Mouse (Mus musculus) CH12.LX (cell line): ENCODE results near the gene Plcb3.

ENCODE experiments used
- CTCF ChIP-seq, 2 experiments: IDR thresholded peaks in 1 of 2; conservative IDR thresholded peaks in 1 of 2; 2 replicates each; pipeline ENCODE4 v1.5.1; 2011 to 2012; ENCODE audit warnings: low read depth in 2 of 2, low read length in 2 of 2, improper control_type of control experiment in 1 of 2, inconsistent platforms in 1 of 2, mild to moderate bottlenecking in 1 of 2, moderate library complexity in 1 of 2
- EP300 ChIP-seq: IDR thresholded peaks from 2 replicates; pipeline ENCODE4 v1.6.1; 2011; ENCODE audit warnings: low read length, improper control_type of control experiment
- ETS1 ChIP-seq: conservative IDR thresholded peaks from 2 replicates; pipeline ENCODE4 v1.6.1; 2012; ENCODE audit warnings: low read depth, mild to moderate bottlenecking, inconsistent platforms, low read length, improper control_type of control experiment, moderate library complexity
- JUND ChIP-seq: conservative IDR thresholded peaks from 2 replicates; pipeline ENCODE4 v1.6.1; 2011; ENCODE audit warnings: low read depth, low read length, improper control_type of control experiment
- MAFK ChIP-seq: IDR thresholded peaks from 2 replicates; pipeline ENCODE4 v1.6.1; 2011; ENCODE audit warnings: low read length, improper control_type of control experiment; ENCODE audit not compliant: insufficient replicate concordance
- MAX ChIP-seq: IDR thresholded peaks from 2 replicates; pipeline ENCODE4 v1.6.1; 2011; ENCODE audit warnings: low read length, improper control_type of control experiment
- POLR2A ChIP-seq: IDR thresholded peaks from 2 replicates; pipeline ENCODE4 v1.6.1; 2011; ENCODE audit warnings: low read depth, mild to moderate bottlenecking, improper control_type of control experiment, low read length
- TBP ChIP-seq: conservative IDR thresholded peaks from 2 replicates; pipeline ENCODE4 v1.6.1; 2011; ENCODE audit warnings: low read depth, low read length, improper control_type of control experiment
- TCF12 ChIP-seq: IDR thresholded peaks from 2 replicates; pipeline ENCODE4 v1.6.1; 2014; ENCODE audit warnings: low read depth, mild to moderate bottlenecking, inconsistent platforms, low read length, improper control_type of control experiment
- UBTF ChIP-seq: IDR thresholded peaks from 2 replicates; pipeline ENCODE4 v1.6.1; 2012; ENCODE audit warnings: low read depth, mild to moderate bottlenecking, inconsistent platforms, low read length, improper control_type of control experiment, moderate library complexity
- ZMIZ1 ChIP-seq: IDR thresholded peaks from 2 replicates; pipeline ENCODE4 v1.6.1; 2012; ENCODE audit warnings: low read depth, mild to moderate bottlenecking, inconsistent platforms, low read length, improper control_type of control experiment
- ZNF384 ChIP-seq: IDR thresholded peaks from 2 replicates; pipeline ENCODE4 v1.6.1; 2012; ENCODE audit warnings: low read depth, low read length, improper control_type of control experiment, inconsistent platforms

DNA sequence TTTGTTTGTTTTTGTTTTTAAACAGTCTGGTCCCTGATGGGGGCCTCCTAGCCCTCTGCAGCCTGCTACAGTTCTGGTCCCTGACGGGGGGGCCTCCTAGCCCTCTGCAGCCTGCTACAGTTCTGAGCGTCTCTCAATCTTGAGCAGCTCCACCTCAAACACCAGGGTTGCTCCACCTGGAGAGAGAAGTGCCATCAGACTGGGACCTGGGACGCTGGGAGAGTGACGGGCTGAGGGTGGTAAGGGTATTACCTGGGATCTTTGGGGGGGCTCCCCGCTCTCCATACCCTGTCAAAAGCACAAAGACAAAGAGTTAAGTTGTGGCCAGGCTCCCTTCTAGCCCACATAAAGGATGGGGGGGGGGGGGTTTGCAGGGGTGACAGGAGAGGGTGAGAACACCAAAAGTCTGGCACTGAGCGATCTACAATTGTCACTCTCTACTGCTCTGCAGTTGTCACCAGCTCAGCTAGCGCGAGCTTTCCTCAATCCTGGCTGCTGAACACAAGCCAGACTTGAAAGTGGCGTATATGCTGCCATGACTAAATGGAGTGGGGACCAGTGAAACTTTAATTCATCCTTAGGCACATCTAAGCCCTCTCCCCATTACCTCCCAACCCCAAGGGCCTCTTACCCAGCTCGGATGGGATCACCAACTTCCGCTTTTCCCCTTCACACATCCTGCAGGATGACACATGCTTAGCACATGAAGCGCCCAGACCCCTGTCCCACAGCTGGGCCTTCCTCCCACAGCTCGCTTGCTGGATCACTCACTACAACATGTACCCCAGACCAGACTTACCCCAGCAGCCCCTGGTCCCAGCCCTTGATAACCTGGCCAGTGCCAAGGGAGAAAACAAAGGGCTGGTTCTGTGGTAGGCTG, 1.7 kb upstream of the Plcb3 start:
- TF ChIP-seq POLR2A (no peak; the same call in 1 of the 2 replicates), ZNF384 (no peak), EP300 (no peak), MAFK (no peak), MAX (no peak), TBP (no peak), UBTF (no peak), TCF12 (no peak), ETS1 (no peak), JUND (no peak), CTCF (conservative IDR thresholded peaks at IDR 0.05 in 1 of 2, IDR thresholded peaks at IDR 0.05 in 1 of 2; ENCODE audit: low read depth in 2 of 2, low read length in 2 of 2) (no peak), ZMIZ1 (no peak)
